Mouse (Mus musculus): ENCODE results near the gene Elmo1. TPM values are rescaled to one million over a fixed set of nuclear protein-coding genes. Genes with fewer than 3 reads are reported as not detected.

Gene Elmo1
- total and polyA plus RNA-seq, 3 experiments = 23.1 to 50.2 (median 32.2) TPM

GRCm38 (mm10) chr13:20556739-20557138 lies 466.3 kb downstream of the Elmo1 start:
- in situ Hi-C loops (cut with MboI; ENCODE audit: low pct_ligation_motif_present, low pct_unique_long_range_greater_than_20kb, low sequenced_read_pairs) = no loop called here

GRCm38 (mm10) chr13:20557156-20557555 lies 466.8 kb downstream of the Elmo1 start:
- in situ Hi-C loops (cut with MboI; ENCODE audit: low pct_ligation_motif_present, low pct_unique_long_range_greater_than_20kb, low sequenced_read_pairs) = no loop called here
- no peak overlapping the region for H3K27ac ChIP-seq (ENCODE audit: insufficient read depth, low read depth)
- TF ChIP-seq HCFC1 (IDR thresholded peaks at IDR 0.05; ENCODE audit: low read depth, low read length) = no peak
- TF ChIP-seq MAZ (IDR thresholded peaks at IDR 0.05; ENCODE audit: low read depth, low read length) = no peak
- no peak for TF ChIP-seq ZNF384 (IDR thresholded peaks at IDR 0.05; ENCODE audit: low read depth, low read length)
- TF ChIP-seq RAD21 (IDR thresholded peaks at IDR 0.05; ENCODE audit: low read depth, low read length) = no peak
- no peak for TF ChIP-seq PAX5 (IDR thresholded peaks at IDR 0.05; ENCODE audit: low read length)
- no peak for TF ChIP-seq ZKSCAN1 (IDR thresholded peaks at IDR 0.05; ENCODE audit: borderline replicate concordance, low read depth, low read length)
- TF ChIP-seq ETS1 (conservative IDR thresholded peaks at IDR 0.05; ENCODE audit: low read depth, low read length) = no peak
- no peak for TF ChIP-seq KAT2A (IDR thresholded peaks at IDR 0.05; ENCODE audit: insufficient replicate concordance, low read length)

More at GRCm38 (mm10) chr13:20556739-20557138, 466.3 kb downstream of the Elmo1 start:
- no peaks in the 10 kb centered on the region for H3K79me2 ChIP-seq (replicated peaks; ENCODE audit: control insufficient read depth, extremely low read depth, insufficient read depth, poor library complexity, severe bottlenecking)
- no peak overlapping the region for H3K27ac ChIP-seq (ENCODE audit: insufficient read depth, low read depth)
- no peak overlapping the region for H3K9ac ChIP-seq (ENCODE audit: insufficient read depth, low read depth)
- H3K27me3 ChIP-seq (replicated peaks) = no peaks in the 10 kb centered on the region
- peaks cover 0 to 4% of the 10 kb centered on the region in 2 experiments; a peak in 1 of 4 replicates for H3K4me1 ChIP-seq (ENCODE audit: control insufficient read depth in 1 of 2, insufficient read depth in 2 of 2)
- no peak overlapping the region for H3K4me3 ChIP-seq (replicated peaks in 1 of 3; ENCODE audit: low read depth in 2 of 3, low read length in 2 of 3, poor library complexity in 1 of 3)
- no peak for DNase-seq (ENCODE audit: extremely low read depth)
- no peak overlapping the region for H3K4me2 ChIP-seq (ENCODE audit: insufficient read depth, low read depth, poor library complexity, severe bottlenecking)
- H3K9me3 ChIP-seq (replicated peaks; ENCODE audit: low read length) = no peaks in the 10 kb centered on the region
- peaks cover 6 to 58% of the 10 kb centered on the region in 2 experiments for H3K36me3 ChIP-seq (replicated peaks in 1 of 2; ENCODE audit: control insufficient read depth in 1 of 2, insufficient read depth in 1 of 2, low read length in 1 of 2)
- no peak for TF ChIP-seq ZC3H11A (IDR thresholded peaks at IDR 0.05; ENCODE audit: low read depth, low read length)
- no peak for TF ChIP-seq RAD21 (IDR thresholded peaks at IDR 0.05; ENCODE audit: low read depth, low read length)
- TF ChIP-seq SMC3 (IDR thresholded peaks at IDR 0.05; ENCODE audit: low read depth, low read length) = no peak
- no peak for TF ChIP-seq BHLHE40 (IDR thresholded peaks at IDR 0.05; ENCODE audit: low read depth, low read length)
- TF ChIP-seq HCFC1 (IDR thresholded peaks at IDR 0.05; ENCODE audit: low read depth, low read length) = no peak
- no peak for TF ChIP-seq USF1 (IDR thresholded peaks at IDR 0.05; ENCODE audit: low read depth, low read length)
- TF ChIP-seq IRF4 (IDR thresholded peaks at IDR 0.05; ENCODE audit: low read depth, low read length) = no peak
- no peak for TF ChIP-seq POLR2AphosphoS2 (IDR thresholded peaks at IDR 0.05; ENCODE audit: low read depth, low read length)
- no peak for TF ChIP-seq JUN (IDR thresholded peaks at IDR 0.05; ENCODE audit: insufficient read depth, low read depth, low read length)
- no peak for TF ChIP-seq CTCF (conservative IDR thresholded peaks at IDR 0.05 in 1 of 2, IDR thresholded peaks at IDR 0.05 in 1 of 2; ENCODE audit: low read depth in 2 of 2, low read length in 2 of 2)
- dilution Hi-C loops (cut with MboI; ENCODE audit: extremely low pct_ligation_motif_present, extremely low pct_unique_long_range_greater_than_20kb, low sequenced_read_pairs) = no loop called here

More at GRCm38 (mm10) chr13:20557156-20557555, 466.8 kb downstream of the Elmo1 start:
- peaks cover 0 to 4% of the 10 kb centered on the region in 2 experiments; a peak in 1 of 4 replicates for H3K4me1 ChIP-seq (ENCODE audit: control insufficient read depth in 1 of 2, insufficient read depth in 2 of 2)
- H3K4me3 ChIP-seq (replicated peaks in 1 of 3; ENCODE audit: low read depth in 2 of 3, low read length in 2 of 3, poor library complexity in 1 of 3) = no peak overlapping the region
- DNase-seq (ENCODE audit: extremely low read depth) = no peak
- no peaks in the 10 kb centered on the region for H3K27me3 ChIP-seq (replicated peaks)
- H3K36me3 ChIP-seq (replicated peaks in 1 of 2; ENCODE audit: control insufficient read depth in 1 of 2, insufficient read depth in 1 of 2, low read length in 1 of 2) = peaks cover 6 to 57% of the 10 kb centered on the region in 2 experiments
- H3K9ac ChIP-seq (ENCODE audit: insufficient read depth, low read depth) = no peak overlapping the region
- dilution Hi-C loops (cut with MboI; ENCODE audit: extremely low pct_ligation_motif_present, extremely low pct_unique_long_range_greater_than_20kb, low sequenced_read_pairs) = no loop called here
- H3K4me2 ChIP-seq (ENCODE audit: insufficient read depth, low read depth, poor library complexity, severe bottlenecking) = no peak overlapping the region
- no peaks in the 10 kb centered on the region for H3K79me2 ChIP-seq (replicated peaks; ENCODE audit: control insufficient read depth, extremely low read depth, insufficient read depth, poor library complexity, severe bottlenecking)
- H3K9me3 ChIP-seq (replicated peaks; ENCODE audit: low read length) = no peaks in the 10 kb centered on the region
